Mouse (Mus musculus): ENCODE results near the gene Fam81a.

The Fam81a gene

GRCm38 (mm10) chr9:70053411-70053810 lies 88.9 kb downstream of the Fam81a start:
- no peak for DNase-seq (ENCODE audit: low spot score)

GRCm38 (mm10) chr9:70052730-70053129 lies 89.6 kb downstream of the Fam81a start:
- DNase-seq (ENCODE audit: low spot score), result no peak

- no peak for DNase-seq (ENCODE audit: low spot score)
Measured at GRCm38 (mm10) chr9:70049839-70050238, 92.5 kb downstream of the Fam81a start.

- DNase-seq (ENCODE audit: low spot score), result no peak
Measured at GRCm38 (mm10) chr9:70049416-70049783, 93.0 kb downstream of the Fam81a start.

GRCm38 (mm10) chr9:70048751-70049415 lies 93.5 kb downstream of the Fam81a start:
- DNase-seq (ENCODE audit: low spot score), result no peak

GRCm38 (mm10) chr9:70048280-70048679 lies 94.1 kb downstream of the Fam81a start:
- DNase-seq (ENCODE audit: low spot score), result no peak

GRCm38 (mm10) chr9:70047839-70048238 lies 94.5 kb downstream of the Fam81a start:
- no peak for DNase-seq (ENCODE audit: low spot score)

GRCm38 (mm10) chr9:70046255-70046654 lies 96.1 kb downstream of the Fam81a start:
- no peak for DNase-seq (ENCODE audit: low spot score)

- DNase-seq (ENCODE audit: low spot score), result no peak
Measured at GRCm38 (mm10) chr9:70044865-70045264, 97.5 kb downstream of the Fam81a start.

- no peak for DNase-seq (ENCODE audit: low spot score)
Measured at GRCm38 (mm10) chr9:70042935-70043334, 99.4 kb downstream of the Fam81a start.

GRCm38 (mm10) chr9:70042137-70042536 lies 100.2 kb downstream of the Fam81a start:
- no peak for DNase-seq (ENCODE audit: low spot score)

- no peak for DNase-seq (ENCODE audit: low spot score)
Measured at GRCm38 (mm10) chr9:70040570-70040969, 101.8 kb downstream of the Fam81a start.

- no peak for DNase-seq (ENCODE audit: low spot score)
Measured at GRCm38 (mm10) chr9:70039597-70040385, 102.6 kb downstream of the Fam81a start.

Measured in layer of hippocampus, adult 9-10 months (tissue).